Mouse (Mus musculus) C2C12 (cell line): ENCODE measurements at regions not wholly inside any gene's neighbourhood (a gene's known extent, or its start where the extent isn't known, plus 50 kb on each side); places are given as distances from the start of the nearest gene placed in this dataset.

Experiments
- CEBPB ChIP-seq: IDR thresholded peaks from one replicate; pipeline ENCODE4 v1.6.1; 2011; ENCODE audit warnings: low read depth, mild to moderate bottlenecking, control low read depth, moderate library complexity
- CTCF ChIP-seq: IDR thresholded peaks from one replicate; pipeline ENCODE4 v1.5.1; 2011; ENCODE audit not compliant: control insufficient read depth, insufficient read depth, insufficient read length
- MAX ChIP-seq: IDR thresholded peaks from one replicate; pipeline ENCODE4 v1.6.1; 2011; ENCODE audit warnings: mild to moderate bottlenecking, control low read depth
- USF1 ChIP-seq: IDR thresholded peaks from one replicate; pipeline ENCODE4 v1.6.1; 2011; ENCODE audit warnings: low read depth, mild to moderate bottlenecking, control low read depth, moderate library complexity

GRCm38 (mm10) chr5:76429441-76429840 is 54.4 kb upstream of the Gm7271 start:
- no peak for TF ChIP-seq CTCF
- TF ChIP-seq USF1: no peak
- no peak for TF ChIP-seq MAX
- no peak for TF ChIP-seq CEBPB
